Mouse (Mus musculus) right cerebral cortex, adult 18-20 months (tissue): ENCODE measurements at regions not wholly inside any gene's neighbourhood (a gene's known extent, or its start where the extent isn't known, plus 50 kb on each side); places are given as distances from the start of the nearest gene placed in this dataset.

Experiments
- DNase-seq: peaks from one replicate; pipeline ENCODE4 v3.0.0; 2022; ENCODE audit warnings: mixed read lengths

GRCm38 (mm10) chr15:96944741-96945140 lies 111.0 kb downstream of the Slc38a4 start:
- no peak for DNase-seq

GRCm38 (mm10) chr15:96942651-96943050 lies 113.1 kb downstream of the Slc38a4 start:
- no peak for DNase-seq

GRCm38 (mm10) chr15:96938406-96938805 lies 117.3 kb downstream of the Slc38a4 start:
- DNase-seq, result no peak

- no peak for DNase-seq
Observed at GRCm38 (mm10) chr15:96937623-96938022, 118.1 kb downstream of the Slc38a4 start.

- DNase-seq, result peak; percentile 91
Observed at GRCm38 (mm10) chr15:96936705-96937346, 118.9 kb downstream of the Slc38a4 start.

GRCm38 (mm10) chr15:96936216-96936615 lies 119.5 kb downstream of the Slc38a4 start:
- no peak for DNase-seq

GRCm38 (mm10) chr15:96933451-96933850 lies 122.3 kb downstream of the Slc38a4 start:
- DNase-seq, result peak; percentile 74

- DNase-seq, result no peak
Observed at GRCm38 (mm10) chr15:96930531-96930930, 125.2 kb downstream of the Slc38a4 start.

- no peak for DNase-seq
Observed at GRCm38 (mm10) chr15:96929788-96930187, 126.0 kb downstream of the Slc38a4 start.

- no peak for DNase-seq
Observed at GRCm38 (mm10) chr15:96928692-96929091, 127.1 kb downstream of the Slc38a4 start.

GRCm38 (mm10) chr15:96927674-96928073 lies 128.1 kb downstream of the Slc38a4 start:
- no peak for DNase-seq

- no peak for DNase-seq
Observed at GRCm38 (mm10) chr15:96926660-96927059, 129.1 kb downstream of the Slc38a4 start.

- DNase-seq, result no peak
Observed at GRCm38 (mm10) chr15:96916586-96916985, 139.2 kb downstream of the Slc38a4 start.

- no peak for DNase-seq
Observed at GRCm38 (mm10) chr15:96915544-96915943, 140.2 kb downstream of the Slc38a4 start.

GRCm38 (mm10) chr15:96914988-96915387 lies 140.8 kb downstream of the Slc38a4 start:
- DNase-seq, result no peak

- DNase-seq, result no peak
Observed at GRCm38 (mm10) chr15:96905520-96905919, 150.2 kb downstream of the Slc38a4 start.

- no peak for DNase-seq
Observed at GRCm38 (mm10) chr15:96903461-96903860, 152.3 kb downstream of the Slc38a4 start.

- no peak for DNase-seq
Observed at GRCm38 (mm10) chr15:96902781-96903180, 153.0 kb downstream of the Slc38a4 start.

- no peak for DNase-seq
Observed at GRCm38 (mm10) chr15:96901616-96902015, 154.1 kb downstream of the Slc38a4 start.

- DNase-seq, result no peak
Observed at GRCm38 (mm10) chr15:96898285-96898684, 157.5 kb downstream of the Slc38a4 start.

GRCm38 (mm10) chr15:96884901-96885300 lies 170.9 kb downstream of the Slc38a4 start:
- DNase-seq, result no peak

GRCm38 (mm10) chr15:96883754-96884153 lies 172.0 kb downstream of the Slc38a4 start:
- DNase-seq, result no peak

- DNase-seq, result no peak
Observed at GRCm38 (mm10) chr15:96882211-96882610, 173.5 kb downstream of the Slc38a4 start.

GRCm38 (mm10) chr15:96881519-96882170 lies 174.1 kb downstream of the Slc38a4 start:
- DNase-seq, result no peak

- DNase-seq, result no peak
Observed at GRCm38 (mm10) chr15:96880066-96880465, 175.7 kb downstream of the Slc38a4 start.
